Mouse (Mus musculus) neural tube, embryonic 15.5 days (tissue): ENCODE results near the gene Fam185a. TPM values are rescaled to one million over a fixed set of nuclear protein-coding genes. Genes with fewer than 3 reads are reported as not detected.
A peak's percentile ranks its signal among the peaks of the same experiment; 100 is the strongest.

Experiments used
- ATAC-seq: fragments of 200-750 bp; cut with Nextera tagmentation; 2 replicates; pipeline ENCODE4 v1.8.0; 2017; ENCODE audit warnings: mild to moderate bottlenecking, moderate TSS enrichment, moderate library complexity; ENCODE audit not compliant: low FRiP score
- H3K27ac ChIP-seq: fragments of 300-500 bp; sonication (generic); replicated peaks from 2 replicates; pipeline ENCODE4 v1.5.1; 2015; ENCODE audit warnings: mild to moderate bottlenecking, inconsistent platforms
- H3K27me3 ChIP-seq: fragments of 300-500 bp; sonication (generic); replicated peaks from 2 replicates; pipeline ENCODE4 v1.6.1; 2015; ENCODE audit warnings: inconsistent platforms
- H3K36me3 ChIP-seq: fragments of 300-500 bp; sonication (generic); 2 replicates; pipeline ENCODE4 v1.6.1; 2015; ENCODE audit warnings: inconsistent platforms
- H3K4me1 ChIP-seq: fragments of 300-500 bp; sonication (generic); 2 replicates; pipeline ENCODE4 v1.6.1; 2015; ENCODE audit warnings: inconsistent platforms
- H3K4me2 ChIP-seq: fragments of 300-500 bp; sonication (generic); 2 replicates; pipeline ENCODE4 v1.6.1; 2015; ENCODE audit warnings: inconsistent platforms, mild to moderate bottlenecking, moderate library complexity
- H3K4me3 ChIP-seq: fragments of 300-500 bp; sonication (generic); replicated peaks from 2 replicates; pipeline ENCODE4 v1.5.1; 2015; ENCODE audit warnings: mild to moderate bottlenecking, inconsistent platforms
- H3K9ac ChIP-seq: fragments of 300-500 bp; sonication (generic); replicated peaks from 2 replicates; pipeline ENCODE4 v1.6.1; 2015; ENCODE audit warnings: mild to moderate bottlenecking, inconsistent platforms
- H3K9me3 ChIP-seq: fragments of 300-500 bp; sonication (generic); replicated peaks from 2 replicates; pipeline ENCODE4 v1.6.1; 2016; ENCODE audit warnings: inconsistent platforms
- WGBS: fragments of 180-500 bp; shearing (Covaris S2); methylation state at CpG from one replicate; pipeline ENCODE4 v1.1.7; 2015; ENCODE audit warnings: mixed read lengths; 5-methylcytosine and 5-hydroxymethylcytosine counted together
- polyA plus RNA-seq: library from polyadenylated mRNA; unstranded; fragments of >200 nt; fragmentation: Nextera tagmentation; extraction: Ambion mirVana; gene quantifications from 2 replicates; pipeline ENCODE4 v1.2.1, GENCODE M21; 2015

Gene Fam185a
- polyA plus RNA-seq, 1 experiment from 2014 or later = 10.2 TPM

DNA sequence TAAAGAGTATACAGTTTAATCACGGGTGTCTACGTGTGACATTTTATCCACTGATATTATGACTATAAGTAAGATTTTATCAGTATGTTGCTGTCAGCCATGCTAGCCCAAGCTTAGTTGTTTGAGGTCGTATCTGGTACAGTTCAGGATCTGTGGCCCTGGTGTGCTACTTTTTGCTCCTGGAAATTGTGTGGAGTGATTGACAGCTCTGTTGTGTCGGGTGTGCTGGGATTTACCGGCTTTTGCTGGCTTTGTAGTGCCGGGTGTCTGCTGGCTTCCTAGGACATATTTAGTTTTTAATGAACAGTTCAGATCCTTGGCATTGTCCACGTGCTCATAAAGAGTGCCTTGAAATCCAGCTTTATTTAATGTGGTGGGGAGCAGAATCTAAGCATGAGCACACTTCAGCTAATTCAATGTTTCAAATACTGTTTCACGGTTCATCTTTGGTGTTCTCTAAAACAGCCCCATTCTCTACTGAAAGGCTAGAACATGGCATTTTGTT lies 11.8 kb downstream of the Fam185a start:
- Histone ChIP-seq H3K4me3 (no peak overlapping the region), H3K9me3 (no peaks in the 10 kb centered on the region), H3K4me1 (0 out of 2 replicates have a peak, but pooled peaks cover 3% of the 10 kb centered on the region), H3K36me3 (no peaks in the 10 kb centered on the region), H3K4me2 (no peak overlapping the region), H3K27me3 (no peaks in the 10 kb centered on the region), H3K27ac (no peak overlapping the region), H3K9ac (no peak overlapping the region)
- WGBS = 60% methylated on average over 8 of the region's 8 CpGs
- no peak for ATAC-seq

DNA sequence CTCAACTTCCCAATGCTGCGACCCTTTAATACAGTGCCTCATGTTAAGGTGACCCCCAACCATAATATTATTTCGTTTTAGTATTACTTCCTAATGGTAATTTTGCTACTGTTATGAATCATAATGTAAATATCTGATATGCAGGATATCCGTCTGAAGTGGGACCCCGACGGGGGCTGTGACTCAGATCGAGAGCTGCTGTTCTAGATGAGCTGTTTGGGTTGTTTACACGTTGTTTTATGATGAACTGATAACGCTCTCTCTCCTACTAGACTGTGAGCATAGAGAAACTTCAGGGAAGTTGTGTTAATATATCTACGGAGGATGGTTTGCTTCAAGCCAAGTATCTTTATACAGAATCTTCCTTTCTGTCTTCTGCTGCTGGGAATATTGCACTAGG lies 13.7 kb downstream of the Fam185a start:
- Histone ChIP-seq H3K27me3 (no peaks in the 10 kb centered on the region), H3K36me3 (no peaks in the 10 kb centered on the region), H3K4me1 (0 out of 2 replicates have a peak, but pooled peaks cover 3% of the 10 kb centered on the region), H3K27ac (no peak overlapping the region), H3K9ac (no peak overlapping the region), H3K4me3 (no peak overlapping the region), H3K9me3 (no peaks in the 10 kb centered on the region), H3K4me2 (no peak overlapping the region)
- WGBS = 94% methylated on average over 9 of the region's 9 CpGs
- ATAC-seq = no peak

DNA sequence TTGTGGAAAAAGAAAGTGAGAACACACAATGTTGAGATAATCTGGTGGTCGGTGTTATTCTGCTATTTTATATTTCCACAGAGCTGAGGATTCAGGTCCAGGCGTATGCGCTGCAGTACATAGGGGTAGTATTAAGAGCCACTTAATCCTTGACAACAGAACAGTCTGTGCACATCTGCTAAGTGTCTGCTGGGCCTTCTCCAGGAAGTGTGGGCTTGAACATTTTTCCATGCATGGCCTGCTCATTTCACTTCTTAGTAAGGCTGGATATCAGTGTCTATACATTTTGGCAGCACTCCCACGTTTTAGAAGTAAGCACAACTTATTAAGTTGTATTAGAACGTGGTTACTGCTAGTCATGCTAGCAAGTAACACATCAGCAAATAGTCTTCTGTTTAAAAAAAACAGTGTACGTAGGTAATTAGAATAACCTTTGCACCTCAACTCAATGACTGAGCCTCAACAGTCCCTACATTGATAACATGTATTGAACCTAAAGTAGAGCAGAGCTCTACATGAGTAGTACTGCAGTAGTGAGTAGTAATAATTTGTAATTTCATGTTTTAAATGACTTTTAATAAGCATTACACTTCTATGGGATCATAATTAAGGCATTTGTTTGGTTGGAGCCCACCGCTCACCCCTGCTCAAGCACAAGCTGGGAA lies 14.8 kb downstream of the Fam185a start:
- H3K9me3 ChIP-seq = no peaks in the 10 kb centered on the region
- ATAC-seq = no peak
- no peak overlapping the region for H3K9ac ChIP-seq
- 0 out of 2 replicates have a peak, but pooled peaks cover under 1% of the 10 kb centered on the region for H3K4me1 ChIP-seq
- H3K4me3 ChIP-seq = no peak overlapping the region
- H3K27ac ChIP-seq = no peak overlapping the region
- no peak overlapping the region for H3K4me2 ChIP-seq
- 91% methylated on average over 7 of the region's 7 CpGs for WGBS
- no peaks in the 10 kb centered on the region for H3K36me3 ChIP-seq
- no peaks in the 10 kb centered on the region for H3K27me3 ChIP-seq

DNA sequence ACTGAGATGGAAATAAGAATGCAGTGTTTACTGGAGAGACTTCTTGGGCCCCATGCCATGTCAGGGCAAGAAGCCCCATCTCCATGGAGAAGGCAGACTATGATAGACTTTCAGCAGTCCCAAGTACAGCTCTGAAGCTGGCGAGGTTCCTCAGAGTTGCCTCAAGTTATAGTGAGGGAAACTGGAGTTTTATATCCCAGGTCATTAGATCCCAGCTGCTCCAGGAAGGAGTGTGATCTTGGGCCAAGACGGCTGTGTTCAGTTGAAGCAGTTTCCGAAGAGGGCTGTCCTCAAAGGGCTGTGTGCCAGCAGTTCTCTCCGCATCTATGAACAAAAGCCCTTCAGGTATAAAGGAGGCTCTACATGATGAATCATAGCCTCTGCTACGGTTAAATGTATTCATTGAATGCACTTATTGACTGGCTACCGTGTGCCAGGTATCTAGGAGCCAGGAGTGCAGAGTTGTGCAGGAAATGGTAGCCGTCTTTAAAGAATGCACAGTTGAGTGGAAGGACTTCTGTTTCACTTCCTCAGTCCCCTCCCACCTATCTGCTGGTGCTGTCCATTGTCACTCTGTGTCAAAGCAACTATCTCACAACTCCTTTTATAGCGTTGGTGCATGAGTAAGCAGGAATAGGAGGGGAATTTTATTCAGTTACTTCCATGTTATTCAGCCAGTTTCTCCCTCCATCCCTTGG lies 16.2 kb downstream of the Fam185a start:
- ATAC-seq = peak; percentile 86
- no peaks in the 10 kb centered on the region for H3K36me3 ChIP-seq
- 55% methylated on average over 8 of the region's 8 CpGs for WGBS
- H3K9me3 ChIP-seq = no peaks in the 10 kb centered on the region
- H3K4me2 ChIP-seq = no peak overlapping the region
- no peaks in the 10 kb centered on the region for H3K27me3 ChIP-seq
- H3K4me3 ChIP-seq = no peak overlapping the region
- H3K9ac ChIP-seq = no peak overlapping the region
- peak overlapping the region; percentile 10; the same call in 1 of the 2 replicates for H3K27ac ChIP-seq
- no peaks in the 10 kb centered on the region for H3K4me1 ChIP-seq

DNA sequence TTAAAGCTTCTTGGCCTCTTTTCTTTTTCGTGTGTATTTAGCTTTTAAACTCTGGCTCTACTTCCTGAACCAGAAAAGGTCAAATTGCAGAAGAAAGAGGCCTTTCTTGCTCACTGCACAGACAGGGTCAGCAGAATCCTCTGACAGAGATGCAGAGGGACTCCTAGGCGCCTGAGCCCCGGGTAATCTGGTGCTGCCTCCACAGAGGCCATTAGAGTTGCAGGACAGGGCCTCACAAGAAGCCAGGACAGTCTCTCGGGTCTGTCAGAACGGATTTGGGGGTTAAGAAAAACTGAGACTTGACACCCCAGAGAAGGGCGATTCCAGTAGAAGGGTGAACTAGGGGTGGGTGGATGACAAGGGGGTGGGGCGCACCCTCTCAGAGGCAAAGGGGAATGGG lies 42.6 kb downstream of the Fam185a start:
- H3K27ac ChIP-seq = no peak overlapping the region
- H3K9ac ChIP-seq = no peak overlapping the region
- no peak for ATAC-seq
- H3K4me3 ChIP-seq = no peak overlapping the region
- H3K9me3 ChIP-seq = no peaks in the 10 kb centered on the region
- H3K4me1 ChIP-seq = peaks cover 4% of the 10 kb centered on the region; the same call in 1 of the 2 replicates
- 74% methylated on average over 7 of the region's 7 CpGs for whole genome bisulfite sequencing
- no peaks in the 10 kb centered on the region for H3K36me3 ChIP-seq
- H3K4me2 ChIP-seq = no peak overlapping the region
- H3K27me3 ChIP-seq = no peaks in the 10 kb centered on the region

DNA sequence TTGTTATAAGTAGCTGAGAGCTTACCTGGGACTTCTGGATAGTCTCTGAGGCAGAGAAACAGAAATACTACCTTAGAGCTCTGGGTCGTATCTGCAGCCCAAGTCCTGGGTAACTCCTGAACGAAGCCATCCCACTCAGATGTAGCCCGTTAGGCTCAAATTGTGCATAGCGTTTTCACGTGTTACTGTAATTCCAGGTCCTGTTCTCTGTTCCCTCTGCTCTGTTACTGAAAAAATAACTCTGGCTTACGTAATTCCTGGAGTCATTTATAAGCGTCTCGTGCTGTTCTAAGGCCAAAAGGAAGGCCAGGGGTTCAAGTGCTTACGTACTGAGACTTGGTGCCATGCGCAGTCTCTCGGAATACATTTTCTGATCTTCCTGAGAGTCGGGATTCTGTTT lies 43.3 kb downstream of the Fam185a start:
- Histone ChIP-seq H3K4me1 (peaks cover 4% of the 10 kb centered on the region; the same call in 1 of the 2 replicates), H3K36me3 (no peaks in the 10 kb centered on the region), H3K9ac (no peak overlapping the region), H3K27me3 (no peaks in the 10 kb centered on the region), H3K4me3 (no peak overlapping the region), H3K9me3 (no peaks in the 10 kb centered on the region), H3K27ac (no peak overlapping the region), H3K4me2 (no peak overlapping the region)
- whole genome bisulfite sequencing = 91% methylated on average over 12 of the region's 12 CpGs
- ATAC-seq = no peak

DNA sequence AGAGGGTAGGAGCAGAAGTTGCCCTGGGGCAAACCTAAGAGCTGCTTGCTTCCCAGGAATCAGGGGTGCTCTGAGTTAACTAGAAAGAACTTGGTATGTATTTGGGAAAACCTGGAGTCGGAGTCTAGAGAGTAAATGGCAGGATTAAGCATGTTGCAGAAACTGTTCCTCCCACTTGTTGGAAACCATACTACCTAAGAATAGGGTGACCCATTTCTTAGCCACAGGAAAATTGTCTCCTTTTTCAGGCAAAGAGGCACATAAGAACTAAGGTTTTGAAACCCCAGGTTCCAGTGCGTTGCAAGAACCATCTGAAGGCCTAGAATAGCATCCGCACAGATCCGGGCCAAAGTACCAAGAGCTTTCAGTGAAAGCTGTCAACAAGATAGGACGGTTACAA lies 53.7 kb downstream of the Fam185a start:
- Histone ChIP-seq H3K4me1 (0 out of 2 replicates have a peak, but pooled peaks cover 3% of the 10 kb centered on the region), H3K36me3 (no peaks in the 10 kb centered on the region), H3K4me2 (no peak overlapping the region), H3K27me3 (no peaks in the 10 kb centered on the region), H3K4me3 (no peak overlapping the region), H3K27ac (no peak overlapping the region), H3K9me3 (no peaks in the 10 kb centered on the region), H3K9ac (no peak overlapping the region)
- 96% methylated on average over 5 of the region's 5 CpGs for WGBS
- no peak for ATAC-seq

DNA sequence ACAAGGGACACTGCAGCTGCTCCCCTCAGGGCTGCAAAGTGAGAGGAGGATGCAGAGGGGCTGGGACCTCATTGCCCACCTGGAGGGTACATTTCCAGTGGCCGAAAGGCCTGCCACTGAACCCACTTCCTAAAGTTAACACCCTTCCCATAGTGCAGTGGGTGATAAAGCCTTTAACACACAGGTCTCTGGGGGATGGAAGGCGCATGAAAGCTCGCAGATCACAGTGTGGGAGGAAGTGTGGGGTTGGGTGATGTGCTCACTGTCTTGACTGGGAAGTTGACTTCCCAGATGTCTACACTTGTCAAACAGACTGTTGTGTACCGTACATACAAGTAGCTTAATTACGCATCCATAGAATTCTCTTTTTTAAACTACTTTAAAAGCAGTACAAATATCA lies 55.0 kb downstream of the Fam185a start:
- H3K27ac ChIP-seq = no peak overlapping the region
- no peaks in the 10 kb centered on the region for H3K36me3 ChIP-seq
- H3K9me3 ChIP-seq = no peaks in the 10 kb centered on the region
- H3K4me1 ChIP-seq = 0 out of 2 replicates have a peak, but pooled peaks cover 3% of the 10 kb centered on the region
- WGBS = 89% methylated on average over 5 of the region's 5 CpGs
- no peaks in the 10 kb centered on the region for H3K27me3 ChIP-seq
- H3K4me3 ChIP-seq = no peak overlapping the region
- H3K9ac ChIP-seq = no peak overlapping the region
- no peak for ATAC-seq
- no peak overlapping the region for H3K4me2 ChIP-seq

DNA sequence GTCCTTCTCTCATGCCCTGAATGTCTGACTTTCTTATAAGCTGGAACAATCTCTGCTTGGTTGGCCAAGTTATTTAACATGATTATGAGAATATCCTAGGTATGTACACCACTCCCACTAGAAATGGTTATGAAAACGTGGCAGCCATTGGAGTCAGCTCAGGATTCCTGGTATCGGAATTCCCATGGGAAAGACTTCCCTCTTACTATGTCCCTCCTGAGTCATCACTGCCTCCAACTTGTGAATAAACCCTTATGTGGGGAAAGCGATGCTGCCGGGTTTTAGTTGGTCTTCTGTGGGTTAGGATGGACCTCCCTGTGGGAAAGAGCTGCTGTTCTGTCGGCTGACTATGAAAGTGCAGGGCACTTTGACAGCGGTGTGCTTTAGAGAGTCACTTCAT lies 56.8 kb downstream of the Fam185a start:
- Histone ChIP-seq H3K27ac (no peak overlapping the region), H3K4me2 (no peak overlapping the region), H3K4me1 (0 out of 2 replicates have a peak, but pooled peaks cover 3% of the 10 kb centered on the region), H3K36me3 (no peaks in the 10 kb centered on the region), H3K27me3 (no peaks in the 10 kb centered on the region), H3K9ac (no peak overlapping the region), H3K9me3 (no peaks in the 10 kb centered on the region), H3K4me3 (no peak overlapping the region)
- WGBS = 76% methylated on average over 6 of the region's 6 CpGs
- ATAC-seq = no peak

DNA sequence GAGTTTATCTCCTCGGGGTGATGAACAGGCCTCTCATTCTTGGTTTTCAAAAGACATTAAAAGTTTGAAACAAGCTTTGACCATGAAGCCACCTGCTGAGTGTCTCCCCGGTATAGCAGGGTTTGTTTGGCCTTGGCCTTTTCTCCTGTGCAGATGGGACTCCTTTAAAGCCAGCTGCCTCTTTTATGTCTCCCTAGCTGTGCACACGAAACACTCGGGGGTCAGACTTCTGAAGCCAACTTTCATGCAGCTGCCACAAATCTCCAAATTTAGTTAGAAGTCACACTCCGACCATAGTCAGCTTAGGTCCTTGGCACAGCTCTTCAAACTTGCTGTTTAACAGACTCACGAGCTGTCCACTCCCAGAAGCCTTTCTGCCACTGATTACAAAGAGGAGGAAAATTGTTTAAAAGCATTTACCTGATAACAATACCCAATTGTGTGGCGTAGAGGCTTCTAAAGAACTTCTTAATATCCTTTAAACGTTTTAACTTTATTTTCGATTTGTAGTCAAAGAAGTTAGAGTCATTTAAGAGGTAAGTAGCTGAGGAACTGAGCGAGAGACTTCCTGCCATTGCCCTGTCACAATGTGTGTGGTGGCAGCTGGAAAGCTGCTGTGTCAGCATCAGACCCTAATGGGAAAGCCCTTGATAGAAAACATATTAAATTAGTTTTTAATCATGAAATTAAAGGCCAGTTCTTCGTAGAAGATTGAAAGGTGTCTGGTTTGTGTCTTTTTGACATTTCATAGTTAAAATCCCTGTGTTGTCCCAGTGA lies 57.9 kb downstream of the Fam185a start:
- 23% methylated on average over 11 of the region's 11 CpGs for WGBS
- no peaks in the 10 kb centered on the region for H3K36me3 ChIP-seq
- H3K4me2 ChIP-seq = no peak overlapping the region
- no peak overlapping the region for H3K27ac ChIP-seq
- H3K9me3 ChIP-seq = no peaks in the 10 kb centered on the region
- H3K4me1 ChIP-seq = 0 out of 2 replicates have a peak, but pooled peaks cover 3% of the 10 kb centered on the region
- H3K9ac ChIP-seq = no peak overlapping the region
- ATAC-seq = no peak
- no peak overlapping the region for H3K4me3 ChIP-seq
- H3K27me3 ChIP-seq = no peaks in the 10 kb centered on the region

DNA sequence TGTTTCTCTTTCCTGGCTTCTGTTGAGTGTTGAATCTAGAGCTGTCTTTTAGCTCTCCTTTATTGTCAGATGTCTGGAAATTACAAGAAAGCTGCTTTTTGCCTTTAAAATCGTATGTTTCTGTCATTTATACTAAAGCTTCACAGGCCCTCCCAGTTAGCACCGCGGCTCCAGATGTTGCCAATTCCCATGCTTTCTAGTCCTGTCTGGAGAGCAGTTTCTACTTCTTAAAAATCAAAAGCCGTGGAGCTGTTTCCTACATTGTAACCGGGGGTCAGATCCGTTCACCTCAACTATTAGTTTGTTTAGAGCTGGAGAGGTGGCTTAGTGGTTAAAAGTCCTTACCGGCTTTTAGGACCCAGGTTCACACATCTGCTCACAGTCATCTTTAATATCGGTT lies 58.5 kb downstream of the Fam185a start:
- WGBS = 85% methylated on average over 8 of the region's 8 CpGs
- no peak overlapping the region for H3K27ac ChIP-seq
- H3K36me3 ChIP-seq = no peaks in the 10 kb centered on the region

More for the DNA sequence above, 58.5 kb downstream of the Fam185a start:
- H3K4me2 ChIP-seq = no peak overlapping the region
- H3K4me1 ChIP-seq = 0 out of 2 replicates have a peak, but pooled peaks cover 3% of the 10 kb centered on the region
- H3K4me3 ChIP-seq = no peak overlapping the region
- no peak overlapping the region for H3K9ac ChIP-seq
- H3K9me3 ChIP-seq = no peaks in the 10 kb centered on the region
- no peak for ATAC-seq
- no peaks in the 10 kb centered on the region for H3K27me3 ChIP-seq
